Mouse (Mus musculus): ENCODE results near the gene Cenpt.

DNA sequence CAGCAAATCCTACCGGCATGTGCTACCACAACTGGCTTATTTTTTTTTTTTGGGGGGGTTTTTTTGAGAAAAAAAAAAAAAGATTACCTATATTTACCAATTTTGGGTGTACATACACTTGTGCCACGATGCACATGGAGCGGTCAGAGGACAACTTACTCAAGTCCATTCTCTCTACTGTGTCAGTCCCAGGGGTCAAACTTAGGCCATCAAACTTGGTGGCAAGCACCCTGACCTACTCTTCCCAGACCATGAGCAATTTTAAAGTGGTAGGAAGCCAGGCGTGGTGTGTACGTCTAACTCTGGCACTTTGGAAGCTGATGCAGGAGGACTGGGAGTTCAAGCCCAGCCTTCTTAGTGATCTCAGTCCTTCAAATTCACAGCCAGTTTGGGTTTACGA lies 39.8 kb downstream of the Cenpt start:
- TF ChIP-seq CTCF (IDR thresholded peaks at IDR 0.05; ENCODE audit: control insufficient read depth, insufficient read depth, insufficient read length) (no peak), USF1 (IDR thresholded peaks at IDR 0.05; ENCODE audit: low read depth) (no peak)
